In the genomic region with DNA sequence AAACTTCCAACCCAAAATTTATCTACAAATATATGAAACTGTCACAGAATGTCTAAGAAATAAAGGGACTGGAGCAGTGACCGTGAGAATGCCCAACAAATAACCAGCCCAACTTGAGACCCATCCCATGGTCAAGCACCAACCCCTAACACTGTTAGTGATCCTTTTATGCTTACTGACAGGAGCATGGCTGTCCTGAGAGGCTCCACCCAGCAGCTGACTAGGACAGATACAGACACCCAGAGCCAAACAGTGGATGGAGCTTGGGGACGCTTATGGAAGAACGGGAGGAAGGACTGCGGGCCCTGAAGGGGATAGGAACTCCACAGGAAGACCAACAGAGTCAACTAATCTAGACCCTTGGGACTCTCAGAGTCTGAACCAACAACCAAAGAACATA, we compare ENCODE assay signal across 32 mouse cellular contexts. TPM values are rescaled to one million over a fixed set of nuclear protein-coding genes. Genes with fewer than 3 reads are reported as not detected.
DNase-seq lines count a peak whose midpoint lies in the region; ATAC-seq and TF ChIP-seq lines count a peak whose summit lies in the region.
"Had no signal": no experiment of that assay in that cellular context is flagged by ENCODE, and none has a peak within 500 bp of the region (broad histone marks: within the 10 kb centered on the region; RNA-seq: fewer than 3 reads in every experiment).

No protein-coding gene starts in this region.

- no peak for DNase-seq in hindbrain, postnatal 0 days (ENCODE audit: low spot score)
- DNase-seq in spleen, adult 12 weeks (ENCODE audit: low spot score): no peak
- DNase-seq: adrenal gland, adult 2 months; adrenal gland, postnatal 14 days; B cell, adult 2 months; cerebellum, adult 11-12 months; cerebellum, adult 8-10 months; cerebellum, postnatal 10 days; cerebellum, postnatal 36 days; embryo, embryonic 11 days; gastrocnemius, postnatal 10 days; gastrocnemius, postnatal 36 days; heart, adult 2 months; heart, postnatal 10 days; heart, postnatal 36 days had no signal

- H3K27me3 ChIP-seq in megakaryocyte, embryonic 14.5 days (replicated peaks): no peaks in the 10 kb centered on the region
- H3K27me3 ChIP-seq in liver, embryonic 12.5 days (replicated peaks): no peaks in the 10 kb centered on the region
- H3K27me3 ChIP-seq in liver, embryonic 16.5 days (ENCODE audit: control insufficient read depth, insufficient read depth, low read depth, low read length): no peaks in the 10 kb centered on the region
- H3K27me3 ChIP-seq in hindbrain, postnatal 0 days (ENCODE audit: insufficient read depth, low read length): no peaks in the 10 kb centered on the region
- H3K27me3 ChIP-seq in intestine, postnatal 0 days (replicated peaks; ENCODE audit: control insufficient read depth, insufficient read depth, low read length): no peaks in the 10 kb centered on the region
- H3K27me3 ChIP-seq: CH12.LX; embryonic facial prominence, embryonic 13.5 days; forebrain, embryonic 12.5 days; forebrain, embryonic 15.5 days; heart, embryonic 12.5 days; heart, embryonic 15.5 days; hindbrain, embryonic 13.5 days had no signal

- H3K9ac ChIP-seq in liver, embryonic 12.5 days: no peak overlapping the region
- no peak overlapping the region for H3K9ac ChIP-seq in liver, embryonic 16.5 days (ENCODE audit: low read depth, low read length)
- H3K9ac ChIP-seq in hindbrain, postnatal 0 days (replicated peaks; ENCODE audit: low read length): no peak overlapping the region
- H3K9ac ChIP-seq in intestine, postnatal 0 days (ENCODE audit: low read depth, low read length): no peak overlapping the region
- H3K9ac ChIP-seq: embryonic facial prominence, embryonic 13.5 days; forebrain, embryonic 12.5 days; forebrain, embryonic 15.5 days; heart, embryonic 12.5 days; heart, embryonic 15.5 days; hindbrain, embryonic 13.5 days had no signal

- H3K9me3 ChIP-seq in megakaryocyte, embryonic 14.5 days: no peaks in the 10 kb centered on the region
- no peaks in the 10 kb centered on the region for H3K9me3 ChIP-seq in liver, embryonic 12.5 days (replicated peaks)
- H3K9me3 ChIP-seq in liver, embryonic 16.5 days (replicated peaks; ENCODE audit: control insufficient read depth, low read length): no peaks in the 10 kb centered on the region
- no peaks in the 10 kb centered on the region for H3K9me3 ChIP-seq in hindbrain, postnatal 0 days (ENCODE audit: low read length)
- no peaks in the 10 kb centered on the region for H3K9me3 ChIP-seq in intestine, postnatal 0 days (ENCODE audit: control insufficient read depth)
- H3K9me3 ChIP-seq: embryonic facial prominence, embryonic 10.5 days; embryonic facial prominence, embryonic 13.5 days; forebrain, embryonic 12.5 days; forebrain, embryonic 15.5 days; G1E; heart, embryonic 12.5 days; heart, embryonic 15.5 days; hindbrain, embryonic 10.5 days; hindbrain, embryonic 13.5 days had no signal

- H3K4me2 ChIP-seq in liver, embryonic 12.5 days: no peak overlapping the region
- H3K4me2 ChIP-seq in liver, embryonic 16.5 days (ENCODE audit: low read depth, low read length): no peak overlapping the region
- H3K4me2 ChIP-seq in hindbrain, postnatal 0 days (ENCODE audit: low read depth, low read length): no peak overlapping the region
- no peak overlapping the region for H3K4me2 ChIP-seq in intestine, postnatal 0 days (replicated peaks; ENCODE audit: low read depth)
- H3K4me2 ChIP-seq: embryonic facial prominence, embryonic 13.5 days; forebrain, embryonic 12.5 days; forebrain, embryonic 15.5 days; heart, embryonic 12.5 days; heart, embryonic 15.5 days; hindbrain, embryonic 13.5 days had no signal

- 57% methylated on average over 4 of the region's 4 CpGs for WGBS in liver, embryonic 12.5 days (ENCODE audit: insufficient replicate concordance)
- WGBS in liver, embryonic 16.5 days (ENCODE audit: insufficient replicate concordance): 46% methylated on average over 4 of the region's 4 CpGs
- WGBS in hindbrain, postnatal 0 days: 97% methylated on average over 4 of the region's 4 CpGs
- WGBS in intestine, postnatal 0 days: 96% methylated on average over 4 of the region's 4 CpGs

- peaks cover 96% of the 10 kb centered on the region for H3K36me3 ChIP-seq in megakaryocyte, embryonic 14.5 days (replicated peaks; ENCODE audit: low read length)
- peaks cover 97% of the 10 kb centered on the region for H3K36me3 ChIP-seq in liver, embryonic 12.5 days
- H3K36me3 ChIP-seq in liver, embryonic 16.5 days (ENCODE audit: control insufficient read depth, insufficient read depth): peaks cover 86% of the 10 kb centered on the region
- peaks cover 51% of the 10 kb centered on the region for H3K36me3 ChIP-seq in hindbrain, postnatal 0 days (ENCODE audit: insufficient read depth, low read length)
- peaks cover 68% of the 10 kb centered on the region for H3K36me3 ChIP-seq in intestine, postnatal 0 days (ENCODE audit: control insufficient read depth, insufficient read depth)

- ATAC-seq in megakaryocyte, adult 5-6 weeks (ENCODE audit: poor library complexity, severe bottlenecking): no peak
- peak; percentile 67; the same call in 1 of the 2 replicates for ATAC-seq in liver, embryonic 12.5 days
- 0 out of 2 replicates have a peak, but pooled peaks have one; percentile 30 for ATAC-seq in liver, embryonic 16.5 days (ENCODE audit: low read depth)
- no peak for ATAC-seq in hindbrain, postnatal 0 days
- ATAC-seq in intestine, postnatal 0 days: no peak
- ATAC-seq: forebrain, embryonic 15.5 days; hindbrain, embryonic 16.5 days had no signal

- peaks cover 30% of the 10 kb centered on the region for H3K4me1 ChIP-seq in megakaryocyte, embryonic 14.5 days
- H3K4me1 ChIP-seq in liver, embryonic 12.5 days: peaks cover 12% of the 10 kb centered on the region
- peaks cover 4% of the 10 kb centered on the region; the same call in 1 of the 2 replicates for H3K4me1 ChIP-seq in liver, embryonic 16.5 days (ENCODE audit: control insufficient read depth, low read depth, low read length)
- H3K4me1 ChIP-seq in hindbrain, postnatal 0 days (ENCODE audit: insufficient read depth, low read length): no peaks in the 10 kb centered on the region
- no peaks in the 10 kb centered on the region for H3K4me1 ChIP-seq in intestine, postnatal 0 days (replicated peaks; ENCODE audit: control insufficient read depth, insufficient read depth, low read length)
- H3K4me1 ChIP-seq: embryonic facial prominence, embryonic 10.5 days; embryonic facial prominence, embryonic 13.5 days; forebrain, embryonic 12.5 days; forebrain, embryonic 15.5 days; heart, embryonic 12.5 days; heart, embryonic 15.5 days; hindbrain, embryonic 10.5 days; hindbrain, embryonic 13.5 days had no signal

- TF ChIP-seq CTCF in hindbrain, postnatal 0 days (IDR thresholded peaks at IDR 0.05; ENCODE audit: low read depth): no peak
- TF ChIP-seq CTCF in intestine, postnatal 0 days (IDR thresholded peaks at IDR 0.05; ENCODE audit: low read depth): no peak

- H3K27ac ChIP-seq in liver, embryonic 12.5 days: peak overlapping the region; percentile 50; the same call in 1 of the 2 replicates
- no peak overlapping the region for H3K27ac ChIP-seq in liver, embryonic 16.5 days (ENCODE audit: low read length)
- no peak overlapping the region for H3K27ac ChIP-seq in hindbrain, postnatal 0 days
- H3K27ac ChIP-seq in intestine, postnatal 0 days (ENCODE audit: low read depth, low read length): no peak overlapping the region
- H3K27ac ChIP-seq: embryonic facial prominence, embryonic 10.5 days; embryonic facial prominence, embryonic 13.5 days; forebrain, embryonic 12.5 days; forebrain, embryonic 15.5 days; heart, adult 2 months; heart, embryonic 15.5 days; hindbrain, embryonic 10.5 days; hindbrain, embryonic 13.5 days had no signal

- peak overlapping the region; percentile 42 for H3K4me3 ChIP-seq in megakaryocyte, embryonic 14.5 days (replicated peaks)
- H3K4me3 ChIP-seq in liver, embryonic 12.5 days: no peak overlapping the region
- H3K4me3 ChIP-seq in liver, embryonic 16.5 days (ENCODE audit: low read depth, low read length): no peak overlapping the region
- no peak overlapping the region for H3K4me3 ChIP-seq in hindbrain, postnatal 0 days (ENCODE audit: low read length)
- H3K4me3 ChIP-seq in intestine, postnatal 0 days (ENCODE audit: low read depth, low read length): no peak overlapping the region
- H3K4me3 ChIP-seq: embryonic facial prominence, embryonic 10.5 days; embryonic facial prominence, embryonic 13.5 days; erythroblast, embryonic 14.5 days; forebrain, embryonic 12.5 days; forebrain, embryonic 15.5 days; heart, adult 2 months; heart, embryonic 12.5 days; heart, embryonic 15.5 days; hindbrain, embryonic 10.5 days; hindbrain, embryonic 13.5 days had no signal

RNA-seq across cellular contexts. Expression of gene Wdr26, which starts 22.9 kb away (rescaled TPM):
- 11.4 and 14.3 TPM in 2 replicates for polyA plus RNA-seq in megakaryocyte, embryonic 14.5 days (2012; ENCODE audit: insufficient read depth, low replicate concordance)
- total RNA-seq in megakaryocyte, adult 5-6 weeks (2015): 257 and 258 TPM in 2 replicates
- 235 and 244 TPM in 2 replicates for total RNA-seq in megakaryocyte, adult 5-6 weeks (2017)
- polyA plus RNA-seq in liver, embryonic 12.5 days (2016; fragmentation: Nextera tagmentation; extraction: Ambion mirVana): 52.5 and 56.7 TPM in 2 replicates
- polyA plus RNA-seq in liver, embryonic 16.5 days (2015; fragmentation: Nextera tagmentation; extraction: Ambion mirVana): 42.9 and 46.1 TPM in 2 replicates
- total RNA-seq in hindbrain, postnatal 0 days (2014; rRNA removed): 40.1 and 47.0 TPM in 2 replicates
- 45.3 and 47.4 TPM in 2 replicates for polyA plus RNA-seq in hindbrain, postnatal 0 days (2015; fragmentation: Nextera tagmentation; extraction: Ambion mirVana)
- 29.3 and 32.8 TPM in 2 replicates for polyA plus RNA-seq in intestine, postnatal 0 days (2015; fragmentation: Nextera tagmentation; extraction: Ambion mirVana)

RNA-seq across cellular contexts. Expression of gene Cnih4, which starts 44.4 kb away (rescaled TPM):
- 2.6 and 17.4 TPM in 2 replicates for polyA plus RNA-seq in megakaryocyte, embryonic 14.5 days (2012; ENCODE audit: insufficient read depth, low replicate concordance)
- 95.3 and 111 TPM in 2 replicates for total RNA-seq in megakaryocyte, adult 5-6 weeks (2015)
- 147 and 148 TPM in 2 replicates for total RNA-seq in megakaryocyte, adult 5-6 weeks (2017)
- polyA plus RNA-seq in liver, embryonic 12.5 days (2016; fragmentation: Nextera tagmentation; extraction: Ambion mirVana): 56.4 and 62.1 TPM in 2 replicates
- 45.5 and 51.5 TPM in 2 replicates for polyA plus RNA-seq in liver, embryonic 16.5 days (2015; fragmentation: Nextera tagmentation; extraction: Ambion mirVana)
- 10.8 and 12.9 TPM in 2 replicates for total RNA-seq in hindbrain, postnatal 0 days (2014; rRNA removed)
- polyA plus RNA-seq in hindbrain, postnatal 0 days (2015; fragmentation: Nextera tagmentation; extraction: Ambion mirVana): 59.9 and 61.3 TPM in 2 replicates
- 107 and 120 TPM in 2 replicates for polyA plus RNA-seq in intestine, postnatal 0 days (2015; fragmentation: Nextera tagmentation; extraction: Ambion mirVana)

RNA-seq across cellular contexts. Expression of gene Nvl, which starts 44.9 kb away (rescaled TPM):
- polyA plus RNA-seq in megakaryocyte, embryonic 14.5 days (2012; ENCODE audit: insufficient read depth, low replicate concordance): 2.5 and 4.2 TPM in 2 replicates
- total RNA-seq in megakaryocyte, adult 5-6 weeks (2015): 19.8 and 22.7 TPM in 2 replicates
- 14.0 and 18.1 TPM in 2 replicates for total RNA-seq in megakaryocyte, adult 5-6 weeks (2017)
- polyA plus RNA-seq in liver, embryonic 12.5 days (2016; fragmentation: Nextera tagmentation; extraction: Ambion mirVana): 19.6 and 20.0 TPM in 2 replicates
- polyA plus RNA-seq in liver, embryonic 16.5 days (2015; fragmentation: Nextera tagmentation; extraction: Ambion mirVana): 9.3 and 10.0 TPM in 2 replicates
- 18.5 and 24.7 TPM in 2 replicates for total RNA-seq in hindbrain, postnatal 0 days (2014; rRNA removed)
- polyA plus RNA-seq in hindbrain, postnatal 0 days (2015; fragmentation: Nextera tagmentation; extraction: Ambion mirVana): 26.8 and 27.1 TPM in 2 replicates
- 7.3 and 8.5 TPM in 2 replicates for polyA plus RNA-seq in intestine, postnatal 0 days (2015; fragmentation: Nextera tagmentation; extraction: Ambion mirVana)

Comparison
In these comparisons a context has a peak if more than half of its experiments do, and no peak if none do; other contexts are left out.
1. ATAC-seq: peak in liver, embryonic 12.5 days (single experiment) and liver, embryonic 16.5 days (single experiment); none in megakaryocyte, adult 5-6 weeks (single experiment), hindbrain, postnatal 0 days (single experiment) and intestine, postnatal 0 days (single experiment).